Mouse (Mus musculus): ENCODE data around the gene Orai3.

Gene Orai3

GRCm38 (mm10) chr7:127815954-127816821 is 46.6 kb downstream of the Orai3 start:
- in situ Hi-C loops (cut with MboI; ENCODE audit: low pct_unique_long_range_greater_than_20kb in 1 of 2, low sequenced_read_pairs in 2 of 2, unreplicated experiment in 1 of 2), result no loop called here

- in situ Hi-C loops (cut with MboI; ENCODE audit: low pct_unique_long_range_greater_than_20kb in 1 of 2, low sequenced_read_pairs in 2 of 2, unreplicated experiment in 1 of 2), result no loop called here
Observed at GRCm38 (mm10) chr7:127817053-127817452, 47.4 kb downstream of the Orai3 start.

GRCm38 (mm10) chr7:127817776-127818175 is 48.2 kb downstream of the Orai3 start:
- in situ Hi-C loops (cut with MboI; ENCODE audit: low pct_unique_long_range_greater_than_20kb in 1 of 2, low sequenced_read_pairs in 2 of 2, unreplicated experiment in 1 of 2), result no loop called here

- in situ Hi-C loops (cut with MboI; ENCODE audit: low pct_unique_long_range_greater_than_20kb in 1 of 2, low sequenced_read_pairs in 2 of 2, unreplicated experiment in 1 of 2), result no loop called here
Observed at GRCm38 (mm10) chr7:127820836-127821509, 51.4 kb downstream of the Orai3 start.

- in situ Hi-C loops (cut with MboI; ENCODE audit: low pct_unique_long_range_greater_than_20kb in 1 of 2, low sequenced_read_pairs in 2 of 2, unreplicated experiment in 1 of 2), result no loop called here
Observed at GRCm38 (mm10) chr7:127822494-127822893, 52.9 kb downstream of the Orai3 start.

- in situ Hi-C loops (cut with MboI; ENCODE audit: low pct_unique_long_range_greater_than_20kb in 1 of 2, low sequenced_read_pairs in 2 of 2, unreplicated experiment in 1 of 2), result no loop called here
Observed at GRCm38 (mm10) chr7:127823236-127824171, 53.9 kb downstream of the Orai3 start.

- in situ Hi-C loops (cut with MboI; ENCODE audit: low pct_unique_long_range_greater_than_20kb in 1 of 2, low sequenced_read_pairs in 2 of 2, unreplicated experiment in 1 of 2), result no loop called here
Observed at GRCm38 (mm10) chr7:127824176-127824871, 54.7 kb downstream of the Orai3 start, which contains the start of the genes Stx4a and Stx1b. TSS of gene Stx4a (plus strand) at chr7:127824294. TSS of gene Stx1b (minus strand) at chr7:127824549.

Data from mouse embryonic stem cell (cell line).